Mouse (Mus musculus) left cerebral cortex, adult 8-10 months (tissue): ENCODE measurements around the gene Pip4k2a. TPM values are rescaled to one million over a fixed set of nuclear protein-coding genes. Genes with fewer than 3 reads are reported as not detected.

Experiments used
- DNase-seq, 2 experiments: peaks; one replicate each; pipeline ENCODE4 v3.0.0; 2022; ENCODE audit warnings: low spot score in 2 of 2
- total RNA-seq, 4 experiments: library from RNA; stranded (reverse); gene quantifications; 2 replicates each; pipeline ENCODE4 v1.2.4; 2022

The Pip4k2a gene
- total RNA-seq, 4 experiments from 2014 or later = 61.9 to 66.5 (median 64.9) TPM

DNA sequence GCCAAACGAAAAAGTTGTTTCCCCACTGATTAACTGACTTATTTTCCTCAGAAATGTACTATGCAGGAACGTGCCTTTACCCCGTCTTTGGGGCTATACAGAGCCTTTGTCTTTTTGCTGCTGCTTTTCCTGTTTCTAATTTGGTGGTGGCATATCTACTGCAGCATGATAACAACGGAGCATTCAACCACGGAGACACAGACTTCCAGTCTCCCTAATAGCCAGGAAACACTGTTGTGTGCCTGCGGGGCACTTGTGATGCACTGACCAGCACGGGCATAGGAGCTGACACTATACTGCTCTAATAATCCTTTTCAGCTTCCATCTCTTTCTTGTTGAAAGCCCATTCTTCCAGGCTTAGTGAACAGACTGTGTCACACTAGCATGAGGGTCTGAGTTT, 41.0 kb downstream of the Pip4k2a start:
- DNase-seq = no peak

DNA sequence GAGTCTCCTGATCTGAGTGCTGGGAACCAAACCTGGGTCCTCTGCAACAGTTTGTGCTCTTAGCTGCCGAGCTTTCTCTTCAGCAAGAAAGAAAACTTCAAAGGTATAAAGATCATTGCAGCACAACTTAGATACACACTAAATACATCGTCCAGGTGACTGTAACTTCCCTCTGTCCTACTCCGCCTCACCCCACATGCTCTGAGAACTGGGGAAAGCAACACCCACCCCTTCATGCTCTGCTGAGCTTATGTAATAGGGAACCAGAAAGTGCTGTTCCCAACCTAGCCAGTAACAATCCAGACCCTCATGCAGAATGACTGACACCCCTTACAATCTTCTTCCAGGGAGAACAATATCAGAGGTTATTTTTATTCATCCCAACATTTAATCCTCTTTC, 41.5 kb downstream of the Pip4k2a start:
- DNase-seq = no peak

DNA sequence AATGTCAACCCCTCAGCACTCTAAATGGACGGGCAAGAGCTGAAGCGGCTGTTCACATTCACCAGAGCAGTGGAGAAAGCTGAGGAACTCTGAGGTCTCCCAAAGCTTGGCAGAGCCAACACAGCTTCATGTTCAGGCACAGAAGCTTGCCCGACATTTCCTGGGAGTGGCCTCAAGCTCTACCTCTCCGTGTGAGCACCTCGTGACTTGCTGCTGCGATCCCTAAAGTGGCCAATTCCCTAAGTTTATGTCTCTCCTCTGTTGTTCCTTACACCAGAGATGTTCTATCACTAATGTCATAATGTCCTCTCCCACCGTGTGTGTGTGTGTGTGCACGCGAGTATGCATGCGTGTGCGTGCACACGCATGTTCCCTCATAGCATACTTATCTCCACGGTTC, 42.3 kb downstream of the Pip4k2a start:
- no peak for DNase-seq

DNA sequence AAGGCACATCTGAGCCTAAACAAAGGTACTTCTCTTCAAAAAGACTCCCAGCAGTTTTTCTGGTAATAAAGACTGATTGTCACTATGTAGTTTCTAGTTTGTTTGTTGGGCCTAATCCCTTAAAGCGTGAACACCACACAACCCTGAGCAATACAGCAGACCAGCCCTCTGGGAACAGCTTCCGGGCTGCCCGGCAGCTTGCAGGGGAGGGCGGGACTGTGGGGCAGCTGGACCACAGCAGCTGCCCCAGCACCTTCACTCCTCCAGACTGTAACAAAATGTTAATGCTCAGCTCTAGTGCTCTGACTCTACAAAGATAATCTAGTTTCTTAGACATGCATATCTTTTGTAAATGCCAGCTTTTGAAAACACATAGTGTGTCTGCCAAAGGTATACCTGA, 42.9 kb downstream of the Pip4k2a start:
- DNase-seq = no peak

DNA sequence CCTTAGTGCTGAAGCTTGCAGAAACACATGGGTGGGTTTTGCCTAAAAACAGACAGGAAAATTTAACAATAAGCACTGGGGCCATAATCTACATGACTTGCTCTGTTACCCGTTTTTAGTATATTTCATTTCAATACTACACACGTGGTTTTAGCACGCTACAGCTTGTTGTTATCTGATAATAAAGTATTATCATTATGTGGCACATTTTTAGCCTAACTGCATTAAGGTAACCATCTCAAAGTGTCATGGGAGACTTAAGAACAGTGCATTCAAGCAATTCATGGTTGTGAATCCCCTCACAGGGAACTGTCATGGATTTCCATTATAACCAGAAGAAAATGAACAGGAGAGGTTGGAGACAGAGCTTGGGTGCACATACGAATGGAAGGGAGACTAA, 43.5 kb downstream of the Pip4k2a start:
- DNase-seq = no peak

DNA sequence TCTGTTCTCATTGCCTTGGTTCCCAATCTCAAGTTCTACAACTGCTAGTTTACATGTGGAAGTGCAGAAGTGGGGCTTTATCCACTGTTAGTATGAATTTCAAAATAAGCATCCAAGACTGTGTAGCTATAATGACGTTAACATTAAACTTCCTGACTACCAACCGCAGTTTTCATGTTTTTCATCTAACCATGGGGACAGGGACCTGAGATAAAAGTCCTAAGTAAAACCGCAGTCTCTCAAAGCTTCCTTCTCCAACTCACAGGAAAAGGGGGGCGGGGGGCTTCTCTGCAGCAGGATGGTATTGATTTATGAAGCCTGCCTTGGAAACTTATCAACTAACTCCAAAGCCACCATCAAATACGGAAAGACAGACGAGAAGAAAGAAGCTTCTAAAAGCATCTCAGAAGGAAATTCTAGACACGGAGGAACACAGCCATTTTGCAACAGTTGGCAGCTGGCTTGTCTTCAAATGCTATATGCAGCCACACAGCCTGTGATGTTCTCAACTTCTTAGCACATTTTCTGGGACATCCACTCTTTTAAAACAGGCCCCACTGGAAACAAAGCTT, 45.7 kb downstream of the Pip4k2a start:
- DNase-seq = no peak

DNA sequence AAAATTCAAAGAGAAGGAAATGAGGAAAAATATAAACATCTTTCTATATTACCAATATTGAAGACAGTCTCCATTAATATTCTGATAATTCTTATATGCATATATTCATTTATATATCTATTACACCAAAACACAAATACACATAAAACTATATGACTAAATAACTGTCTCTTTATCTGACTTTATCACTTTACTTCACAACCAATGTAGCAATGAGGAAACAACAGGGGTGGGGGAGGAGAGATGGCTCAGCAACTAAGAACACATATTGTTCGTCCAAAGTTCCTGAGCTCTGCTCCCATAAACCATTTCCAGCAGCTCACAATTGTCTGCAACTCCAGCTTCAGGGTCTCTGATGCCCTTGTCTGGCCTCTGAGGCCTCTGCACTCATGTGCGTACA, 47.2 kb downstream of the Pip4k2a start:
- DNase-seq = no peak

DNA sequence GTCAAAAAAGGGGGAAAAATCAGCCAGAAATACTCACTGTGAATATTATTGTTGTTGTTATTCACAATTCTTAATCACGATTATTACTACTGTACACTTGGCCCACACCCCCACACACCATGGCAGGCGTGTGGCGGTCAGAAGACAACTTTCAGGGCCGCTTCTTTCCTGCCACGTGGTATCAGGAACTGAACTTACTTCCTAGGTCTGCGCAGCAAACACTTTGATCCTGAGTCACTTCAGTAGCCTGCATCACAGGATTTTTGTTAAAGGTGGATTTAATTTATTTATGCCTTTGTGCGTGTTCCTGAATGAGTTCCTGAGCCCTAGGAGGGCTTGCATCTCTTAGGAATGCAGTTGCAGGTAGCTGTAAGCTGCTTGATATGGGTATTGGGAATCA, 49.2 kb downstream of the Pip4k2a start:
- DNase-seq = no peak

DNA sequence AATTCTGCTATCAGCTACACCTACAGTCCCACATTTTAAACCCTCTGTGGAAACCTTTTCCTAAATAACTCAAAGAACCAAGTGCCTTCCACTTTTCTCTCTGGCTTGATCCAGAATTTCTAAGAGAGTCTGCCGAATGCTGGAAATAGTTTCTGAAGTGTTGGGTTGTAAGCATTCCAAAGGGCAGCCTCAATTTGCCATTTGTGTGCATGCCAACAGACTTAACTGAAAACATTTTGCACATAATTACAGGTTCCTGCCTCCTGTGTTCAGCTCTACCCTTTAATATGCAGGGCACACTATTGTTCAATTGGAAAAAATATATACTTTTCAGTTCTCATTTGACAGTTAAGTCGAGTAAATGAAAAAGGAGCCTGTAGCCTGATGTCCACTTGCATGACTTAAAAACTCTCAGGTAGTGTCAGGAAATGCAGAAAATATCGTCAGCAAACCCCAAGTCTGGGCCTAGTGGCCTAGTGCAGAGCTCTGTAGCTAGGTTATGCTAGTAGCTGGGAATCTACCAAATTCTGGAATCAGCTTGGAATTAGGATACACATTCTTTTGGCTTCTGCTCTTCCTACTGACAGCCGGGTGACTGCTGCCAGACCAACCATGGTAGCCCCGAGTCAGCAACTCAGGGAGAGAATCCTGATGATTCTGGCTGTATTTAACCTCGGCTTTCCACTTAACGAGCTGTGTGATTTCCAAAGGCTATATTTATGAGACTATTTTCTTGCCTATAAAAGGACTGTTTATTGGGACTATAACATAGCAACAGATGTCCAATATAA, 50.1 kb downstream of the Pip4k2a start:
- DNase-seq = no peak

DNA sequence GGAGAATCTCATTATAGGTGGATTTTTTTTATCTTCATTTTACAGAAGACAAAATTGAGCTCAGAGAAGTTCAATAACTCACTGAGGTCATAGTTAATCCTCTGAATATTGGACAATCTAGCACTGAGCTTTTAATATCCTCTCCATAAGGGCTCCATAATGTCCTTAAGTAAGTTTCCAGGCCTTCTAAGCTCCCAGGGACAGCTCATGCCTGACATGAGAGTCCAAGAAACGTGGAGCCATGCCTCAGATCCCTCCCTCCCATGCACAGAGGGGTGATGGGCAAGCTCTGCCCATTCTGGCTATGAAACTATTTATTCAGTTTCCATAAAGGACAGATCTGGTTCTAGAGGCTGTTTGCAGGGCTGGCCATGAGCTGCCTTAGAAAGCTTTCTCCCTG, 52.5 kb downstream of the Pip4k2a start:
- no peak for DNase-seq

DNA sequence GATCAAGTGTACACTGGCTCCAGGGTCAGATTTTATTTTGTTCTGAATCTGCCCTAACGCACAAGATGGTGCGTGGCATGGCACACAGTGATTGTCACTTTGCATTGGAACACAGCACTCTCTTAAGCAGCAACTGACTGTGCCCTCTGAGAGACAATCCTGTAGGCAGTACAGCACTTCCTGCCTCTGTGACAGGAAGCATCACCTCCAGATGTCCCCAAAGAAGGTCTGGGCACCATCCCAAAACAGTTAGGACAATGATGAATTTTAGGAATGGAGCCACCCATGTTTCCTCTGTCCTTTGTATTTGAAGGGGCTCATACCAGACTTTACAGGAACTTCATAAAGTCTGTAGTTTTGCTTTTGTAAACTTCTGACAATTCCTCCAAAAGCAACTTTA, 54.0 kb downstream of the Pip4k2a start:
- DNase-seq = no peak

DNA sequence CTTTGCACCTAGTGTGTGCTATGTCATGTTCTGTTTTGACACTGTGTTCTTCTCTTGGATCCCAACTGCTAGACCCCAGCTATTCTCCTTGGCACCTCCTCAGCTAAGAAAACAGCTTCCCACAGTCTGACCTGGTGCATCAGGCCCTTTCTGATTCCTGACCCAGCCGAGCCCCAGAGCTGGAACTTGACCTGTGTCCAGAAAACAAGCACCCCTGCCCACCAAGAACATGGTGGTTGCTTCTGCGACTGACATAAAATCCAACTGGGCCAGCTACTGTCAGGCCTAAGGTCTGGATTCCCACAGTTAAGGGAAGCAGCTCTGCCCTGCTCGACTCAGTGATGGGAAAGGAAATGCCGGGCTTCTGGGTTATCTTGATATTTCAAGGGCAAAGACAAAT, 54.6 kb downstream of the Pip4k2a start:
- DNase-seq = no peak

DNA sequence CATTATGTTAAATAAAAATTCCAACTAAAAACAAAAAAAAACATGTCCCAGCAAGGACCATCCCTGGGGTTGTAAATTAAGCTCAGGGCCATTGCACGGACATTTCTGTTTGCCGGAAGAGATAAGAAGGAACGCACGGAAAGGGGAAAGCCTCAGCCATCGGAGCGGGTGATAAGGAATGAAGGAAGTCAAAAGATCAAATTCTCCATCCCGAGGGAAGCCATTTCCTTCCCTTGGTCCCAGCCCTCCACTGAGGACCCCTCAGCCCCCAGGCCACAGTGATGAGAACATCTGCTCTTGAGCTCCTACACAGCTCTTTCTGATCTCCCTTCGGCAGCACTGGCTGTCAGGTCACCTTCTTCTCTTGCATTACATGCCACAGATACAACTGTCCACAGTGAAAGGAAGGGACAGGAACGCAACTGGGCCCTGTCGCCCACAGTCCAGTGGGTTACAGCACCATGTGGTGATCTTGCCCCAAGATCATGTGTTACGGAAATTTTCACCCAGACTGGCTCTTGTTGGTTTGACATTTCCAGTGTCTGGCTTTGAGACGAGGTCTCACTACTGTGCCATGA, 57.1 kb downstream of the Pip4k2a start:
- DNase-seq = no peak

DNA sequence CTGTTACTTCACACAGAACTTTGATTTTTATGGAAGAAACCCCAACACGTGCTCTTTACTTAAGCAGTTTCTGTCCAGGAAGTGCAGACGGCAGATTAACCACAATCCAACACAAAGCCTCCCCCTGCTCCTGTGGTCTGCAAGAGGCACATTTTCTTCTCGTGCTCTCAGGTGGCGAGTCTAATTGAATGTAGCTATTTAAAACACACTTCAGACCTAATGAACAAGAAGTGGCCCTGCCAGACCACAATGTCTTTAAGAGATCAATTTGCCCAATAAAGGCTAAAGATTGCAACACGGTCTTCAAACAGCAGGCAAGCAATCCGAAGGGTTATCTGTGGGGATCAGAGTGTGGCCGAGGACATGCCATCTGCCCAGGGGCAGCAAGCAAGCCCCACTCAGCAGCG, 59.0 kb downstream of the Pip4k2a start:
- no peak for DNase-seq

DNA sequence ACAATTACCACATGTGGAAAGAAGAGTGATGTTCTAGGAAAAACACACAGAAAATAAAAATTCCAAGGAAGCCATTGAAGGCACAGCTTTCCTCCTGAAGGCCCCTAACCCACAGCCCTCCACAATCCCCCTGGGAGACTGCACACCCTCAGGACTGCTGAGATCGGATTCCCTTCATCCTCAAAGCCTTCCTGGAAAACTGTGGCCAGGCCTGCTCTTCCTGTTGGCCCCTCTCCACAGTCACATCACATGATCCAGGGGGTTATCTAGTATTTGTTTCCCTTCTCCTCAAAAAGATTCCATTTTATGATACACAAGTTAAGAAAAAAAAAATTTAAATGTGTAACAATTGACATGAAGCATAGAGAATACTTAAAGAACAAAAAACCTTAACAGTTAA, 59.7 kb downstream of the Pip4k2a start:
- DNase-seq = no peak

DNA sequence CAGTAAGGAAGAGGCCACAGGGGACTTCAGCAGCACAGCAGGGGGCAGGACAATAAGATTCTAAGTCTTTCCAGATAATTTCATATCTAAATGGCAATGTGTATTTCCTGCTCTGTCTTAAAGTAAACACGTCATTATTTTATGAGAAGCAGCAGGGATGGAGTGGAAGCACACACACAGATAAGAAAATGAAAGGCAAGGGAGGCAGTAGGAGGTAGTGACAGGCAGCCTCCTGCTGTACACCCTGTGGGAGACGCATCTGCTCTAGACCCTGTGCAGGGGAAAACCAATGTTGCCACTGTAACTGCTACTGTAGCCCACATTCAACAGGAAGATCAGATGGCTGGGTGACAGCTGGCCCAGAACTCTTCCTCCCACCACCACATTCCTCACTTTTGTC, 60.3 kb downstream of the Pip4k2a start:
- no peak for DNase-seq

DNA sequence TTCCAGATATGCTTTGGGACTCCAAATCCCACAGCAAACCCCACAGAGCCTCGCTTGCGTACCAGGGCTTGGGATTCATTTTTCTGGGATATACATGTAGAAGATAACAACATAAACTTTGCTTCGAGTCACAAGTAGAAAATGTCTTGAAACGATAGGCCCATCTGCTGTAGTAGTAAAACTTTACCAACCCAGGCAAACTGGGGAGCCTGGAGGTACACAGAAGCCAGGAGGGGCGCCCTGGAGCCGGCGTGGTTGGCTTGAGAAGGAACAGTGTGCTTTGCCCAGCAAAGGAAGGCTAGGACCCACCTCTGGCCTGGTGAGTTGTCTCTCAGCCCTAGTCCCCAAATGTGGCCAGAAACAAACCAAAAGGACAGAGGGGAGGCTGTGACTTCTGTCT, 61.5 kb downstream of the Pip4k2a start:
- no peak for DNase-seq

DNA sequence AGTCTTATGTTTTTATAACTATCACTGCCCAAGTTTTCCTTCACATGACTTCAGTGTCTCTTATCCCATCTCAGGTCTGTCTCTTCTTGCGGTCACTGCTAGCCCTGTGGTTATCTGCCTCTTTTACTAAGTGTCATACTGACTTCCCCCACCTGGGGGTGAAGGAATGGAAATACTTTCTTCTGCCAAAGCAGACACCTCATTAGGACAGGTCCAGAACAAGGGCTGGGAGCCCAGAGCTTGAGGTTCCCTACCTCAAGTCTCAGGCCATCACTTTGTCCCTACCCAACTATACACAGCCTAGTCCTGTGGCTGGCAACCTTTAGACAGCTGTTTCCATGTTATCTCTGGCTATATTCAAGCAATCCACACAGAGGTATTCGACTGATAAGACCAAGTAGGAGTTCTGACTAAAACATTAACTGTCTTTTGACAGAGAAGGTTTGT, 62.3 kb downstream of the Pip4k2a start:
- no peak for DNase-seq

DNA sequence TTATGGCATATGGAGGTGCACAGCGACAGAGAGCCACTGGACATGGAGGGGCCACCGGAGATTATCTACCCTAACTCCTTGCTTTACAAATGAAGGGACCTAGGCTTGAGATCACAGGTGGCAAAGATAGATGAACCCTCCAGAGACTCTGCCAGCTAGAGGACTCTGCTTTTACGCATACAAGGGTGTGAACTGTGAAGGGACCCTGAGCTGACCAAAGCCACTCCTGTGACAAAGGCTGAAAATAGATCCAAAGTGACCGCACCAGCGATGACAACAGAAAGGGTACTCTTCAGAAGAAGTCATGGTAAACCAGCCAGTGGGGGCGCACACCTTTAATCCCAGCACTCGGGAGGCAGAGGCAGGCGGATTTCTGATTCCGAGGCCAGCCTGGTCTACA, 63.8 kb downstream of the Pip4k2a start:
- DNase-seq = no peak

DNA sequence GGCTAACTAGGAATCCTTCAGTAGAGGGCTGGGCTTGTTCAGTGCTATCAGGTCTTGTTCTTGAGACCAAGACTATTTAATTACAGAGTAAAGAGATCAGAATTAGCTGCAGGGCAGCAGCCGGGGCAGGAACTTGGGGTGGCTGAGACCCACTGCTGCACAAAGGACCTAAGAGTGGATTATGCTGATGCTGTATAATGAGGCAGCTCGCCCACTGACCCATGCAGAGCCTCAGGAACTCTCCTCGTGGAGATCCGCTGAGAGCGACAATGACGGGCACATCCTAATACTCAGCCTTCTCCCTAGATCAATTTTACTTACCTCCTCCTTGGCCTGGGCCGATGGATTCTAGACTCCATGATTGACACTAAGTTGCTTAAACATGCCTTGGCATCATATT, 64.5 kb downstream of the Pip4k2a start:
- no peak for DNase-seq

DNA sequence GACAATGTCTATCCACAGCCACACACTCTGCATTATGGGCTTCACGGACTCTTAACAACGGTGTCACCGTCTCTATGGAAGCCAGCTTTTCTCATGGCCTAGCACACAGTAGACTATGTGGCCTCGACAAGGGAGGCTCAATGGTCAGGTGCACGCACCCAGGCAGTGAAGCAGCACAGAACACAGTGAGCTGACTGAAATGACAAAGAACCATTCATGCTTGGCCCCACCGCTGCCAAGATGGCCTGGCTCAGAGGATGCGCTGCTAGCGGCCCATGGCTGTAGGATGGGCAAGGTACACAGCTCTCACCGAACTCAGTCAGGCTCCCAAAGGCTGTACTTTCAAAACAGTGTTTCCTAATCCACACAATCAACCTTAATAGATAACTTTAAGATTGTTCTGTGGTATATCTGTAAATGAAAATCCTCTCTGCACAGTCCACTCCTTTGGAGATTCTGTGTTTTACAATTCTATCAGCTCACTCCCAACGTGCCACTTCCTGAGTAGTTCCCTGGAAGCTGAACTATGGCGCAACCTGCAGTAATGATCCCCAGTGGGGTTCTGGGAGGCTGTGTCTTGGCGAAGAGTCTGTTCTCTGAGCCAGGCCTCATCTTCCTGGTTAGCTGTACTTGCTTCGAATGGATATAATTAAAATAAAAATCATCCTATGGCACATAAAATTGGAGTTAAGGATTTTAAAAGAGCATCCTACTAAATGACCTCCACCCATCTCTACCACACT, 67.4 kb downstream of the Pip4k2a start:
- DNase-seq = no peak

DNA sequence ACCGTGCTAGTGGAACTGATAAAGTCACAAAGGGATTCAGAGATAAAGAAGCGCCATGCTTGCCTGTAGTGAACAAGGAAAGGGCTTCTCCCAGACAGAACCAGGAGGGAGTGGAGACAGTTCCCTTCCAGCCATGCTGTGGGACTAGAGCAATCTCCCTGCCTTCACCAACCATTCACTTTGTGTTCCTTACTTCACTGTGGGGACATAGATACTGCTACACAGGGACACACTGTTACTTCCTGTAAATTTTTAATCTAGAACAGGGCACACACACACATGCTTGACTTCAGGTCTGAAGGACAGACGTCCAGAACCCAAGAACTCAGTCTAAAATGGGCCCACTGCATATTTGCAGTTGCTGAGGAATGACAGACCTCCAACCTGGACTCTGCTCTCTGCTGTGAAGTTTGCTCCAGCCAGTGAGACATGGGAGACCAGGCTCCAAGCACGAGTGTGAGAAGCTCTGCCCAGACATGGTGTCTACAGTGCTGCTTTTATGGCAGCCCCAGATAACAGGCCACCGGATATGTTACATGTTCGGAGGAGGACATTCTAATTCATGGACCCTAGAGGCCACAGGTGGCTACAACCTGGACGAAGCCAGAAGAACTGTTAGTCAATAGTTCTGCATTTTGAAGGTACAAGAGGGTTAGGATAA, 69.2 kb downstream of the Pip4k2a start:
- DNase-seq = no peak
